Mouse (Mus musculus) thymus, postnatal 0 days (tissue): ENCODE data around the gene Mab21l3. TPM values are rescaled to one million over a fixed set of nuclear protein-coding genes. Genes with fewer than 3 reads are reported as not detected.

Source experiments
- DNase-seq: peaks from one replicate; pipeline ENCODE4 v3.0.0-alpha.2; 2015; ENCODE audit warnings: low spot score
- polyA plus RNA-seq: library from polyadenylated mRNA; unstranded; fragments of >200 nt; fragmentation: Nextera tagmentation; extraction: Ambion mirVana; gene quantifications from 2 replicates; pipeline ENCODE4 v1.2.1, GENCODE M21; 2015

Mab21l3 gene
- 0.88 and 1.4 TPM in 2 replicates for polyA plus RNA-seq

GRCm38 (mm10) chr3:101848816-101849215, at the start of gene Mab21l3:
Gene Mab21l3, minus strand, starts transcription at chr3:101848959.
- DNase-seq = no peak

GRCm38 (mm10) chr3:101897377-101897974, 48.7 kb upstream of the Mab21l3 start:
- no peak for DNase-seq

- DNase-seq = peak; percentile 82
Measured at GRCm38 (mm10) chr3:101896893-101897292, 48.1 kb upstream of the Mab21l3 start.

GRCm38 (mm10) chr3:101895376-101895910, 46.7 kb upstream of the Mab21l3 start:
- DNase-seq = no peak

GRCm38 (mm10) chr3:101885591-101885990, 36.8 kb upstream of the Mab21l3 start:
- DNase-seq = no peak

- no peak for DNase-seq
Measured at GRCm38 (mm10) chr3:101885041-101885440, 36.3 kb upstream of the Mab21l3 start.

- peak; percentile 21 for DNase-seq
Measured at GRCm38 (mm10) chr3:101883902-101884301, 35.1 kb upstream of the Mab21l3 start.

GRCm38 (mm10) chr3:101881721-101882120, 33.0 kb upstream of the Mab21l3 start:
- no peak for DNase-seq

GRCm38 (mm10) chr3:101880818-101881217, 32.1 kb upstream of the Mab21l3 start:
- peak; percentile 45 for DNase-seq

- no peak for DNase-seq
Measured at GRCm38 (mm10) chr3:101878136-101878535, 29.4 kb upstream of the Mab21l3 start.

GRCm38 (mm10) chr3:101876459-101877285, 27.9 kb upstream of the Mab21l3 start:
- no peak for DNase-seq

GRCm38 (mm10) chr3:101875258-101875920, 26.6 kb upstream of the Mab21l3 start:
- DNase-seq = no peak

GRCm38 (mm10) chr3:101873061-101873675, 24.4 kb upstream of the Mab21l3 start:
- no peak for DNase-seq

GRCm38 (mm10) chr3:101871951-101872350, 23.2 kb upstream of the Mab21l3 start:
- DNase-seq = no peak

- DNase-seq = no peak
Measured at GRCm38 (mm10) chr3:101867001-101867421, 18.3 kb upstream of the Mab21l3 start.

- no peak for DNase-seq
Measured at GRCm38 (mm10) chr3:101861856-101862255, 13.1 kb upstream of the Mab21l3 start.

- no peak for DNase-seq
Measured at GRCm38 (mm10) chr3:101860151-101860550, 11.4 kb upstream of the Mab21l3 start.

GRCm38 (mm10) chr3:101859740-101860139, 11.0 kb upstream of the Mab21l3 start:
- no peak for DNase-seq

GRCm38 (mm10) chr3:101854075-101854474, 5.3 kb upstream of the Mab21l3 start:
- no peak for DNase-seq

GRCm38 (mm10) chr3:101851363-101851762, 2.6 kb upstream of the Mab21l3 start:
- DNase-seq = no peak

GRCm38 (mm10) chr3:101846096-101846495, 2.7 kb downstream of the Mab21l3 start:
- no peak for DNase-seq
